Mouse (Mus musculus): Measurements from ENCODE around the gene Gm9837.

Gm9837 gene

DNA sequence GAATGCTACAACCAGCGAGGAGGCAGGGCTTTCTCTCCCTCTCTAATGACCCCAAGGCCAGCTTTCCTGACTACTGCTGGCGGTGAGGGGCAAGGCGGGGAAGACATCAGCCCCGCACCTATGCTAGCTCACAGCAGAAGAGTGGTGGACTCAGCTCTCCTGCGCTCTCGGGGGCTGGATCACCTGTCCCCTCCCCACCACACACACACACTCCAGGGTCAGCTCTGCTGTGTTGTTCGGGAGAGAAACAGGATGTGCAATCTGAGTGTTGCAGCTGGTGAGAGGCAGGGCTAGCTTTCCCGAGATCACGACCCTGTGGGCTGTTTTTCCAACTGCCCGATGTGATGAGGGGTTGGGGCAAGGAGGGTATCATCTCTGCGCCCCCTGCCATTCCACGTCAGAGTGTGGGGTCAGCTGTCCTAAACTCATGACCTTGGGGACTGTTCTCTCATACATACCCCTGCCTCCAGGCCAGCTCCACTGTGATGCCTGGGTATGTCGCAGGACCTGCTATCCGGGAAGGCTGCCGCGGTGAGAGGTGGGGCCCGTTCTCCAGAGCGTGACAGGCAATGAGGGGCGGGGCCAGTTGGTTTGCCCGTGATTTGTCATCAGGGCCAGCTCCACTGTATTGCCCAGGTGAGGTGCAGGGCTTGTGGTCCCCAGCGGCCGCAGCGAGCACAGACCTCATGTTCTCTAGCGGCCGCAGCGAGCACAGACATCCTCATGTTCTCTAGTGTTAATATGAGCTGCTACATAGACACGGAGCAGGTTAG lies 16.7 kb upstream of the Gm9837 start:
- no peak for DNase-seq (ENCODE audit: low read depth)

DNA sequence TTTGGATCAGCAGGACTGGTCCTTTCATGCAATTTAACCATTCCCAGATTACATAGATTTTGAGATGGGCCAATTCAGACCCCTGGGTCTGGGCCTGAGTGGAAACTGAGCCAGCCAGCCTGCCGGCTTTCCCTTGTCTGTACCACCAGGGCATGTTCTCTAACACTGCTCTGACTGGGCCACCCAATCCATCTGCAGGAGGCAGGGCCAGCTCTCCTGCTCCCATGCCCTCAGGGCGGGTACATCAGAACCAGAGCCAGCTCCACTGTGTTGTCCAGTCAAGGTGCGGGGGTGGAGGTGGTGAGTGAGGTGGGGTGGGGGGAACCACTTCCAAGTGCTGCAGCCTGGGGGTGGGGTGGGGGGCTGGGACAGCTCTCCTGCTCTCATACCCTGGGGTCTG lies 16.1 kb upstream of the Gm9837 start:
- no peak for DNase-seq (ENCODE audit: low read depth)

- DNase-seq (ENCODE audit: low read depth), result no peak
These were observed 15.4 kb upstream of the Gm9837 start for GRCm38 (mm10) chr11:53485719-53486118.

- no peak for DNase-seq (ENCODE audit: low read depth)
These were observed 13.0 kb upstream of the Gm9837 start for GRCm38 (mm10) chr11:53483159-53483891.

- no peak for DNase-seq (ENCODE audit: low read depth)
These were observed 10.9 kb upstream of the Gm9837 start for GRCm38 (mm10) chr11:53481088-53481730.

GRCm38 (mm10) chr11:53479783-53480301 lies 9.6 kb upstream of the Gm9837 start, which contains the start of the genes Gm9945 and Sowaha:
TSS of gene Gm9945 (plus strand) at chr11:53480166.
TSS of gene Sowaha (minus strand) at chr11:53480274.
- DNase-seq (ENCODE audit: low read depth), result no peak

- no peak for DNase-seq (ENCODE audit: low read depth)
These were observed 9.0 kb upstream of the Gm9837 start for GRCm38 (mm10) chr11:53479171-53479782.

DNA sequence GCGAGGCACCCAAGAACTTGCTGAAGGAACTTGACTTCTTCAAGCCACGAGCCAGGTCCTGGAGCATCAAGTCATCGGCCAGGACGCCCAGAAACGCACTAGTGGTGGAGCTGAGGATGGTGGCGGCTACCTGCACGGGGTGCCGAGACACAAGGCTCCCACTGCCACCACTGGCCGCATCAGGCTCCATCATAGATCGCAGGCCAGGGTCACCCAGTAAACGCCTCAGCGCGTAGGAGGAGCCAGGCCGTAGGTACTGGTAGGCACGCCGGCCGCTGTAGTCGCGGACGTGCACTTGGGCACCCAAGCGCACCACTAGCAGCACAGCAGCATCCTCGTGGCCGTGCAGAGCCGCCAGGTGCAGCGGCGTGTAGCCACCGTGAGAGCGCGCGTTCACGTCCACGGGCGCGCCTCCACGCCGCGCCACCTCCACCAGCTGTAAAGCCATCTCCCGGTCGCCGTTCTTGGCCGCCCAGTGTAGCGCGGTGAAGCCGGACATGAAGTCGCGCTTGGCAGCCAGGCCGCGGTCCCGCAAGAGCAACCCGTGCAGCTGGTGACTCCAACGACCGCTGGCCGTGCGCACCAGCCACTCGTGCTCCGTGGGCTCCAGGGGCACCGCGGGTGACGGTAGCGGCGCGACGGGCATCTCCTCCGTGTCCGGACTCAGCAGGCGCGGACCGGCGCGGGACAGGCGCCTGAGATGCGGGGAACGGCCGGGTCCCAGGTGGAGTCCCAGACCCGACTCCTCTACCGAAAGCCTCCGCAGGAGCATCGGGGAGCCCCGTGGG lies 8.3 kb upstream of the Gm9837 start:
- DNase-seq (ENCODE audit: low read depth), result no peak

DNA sequence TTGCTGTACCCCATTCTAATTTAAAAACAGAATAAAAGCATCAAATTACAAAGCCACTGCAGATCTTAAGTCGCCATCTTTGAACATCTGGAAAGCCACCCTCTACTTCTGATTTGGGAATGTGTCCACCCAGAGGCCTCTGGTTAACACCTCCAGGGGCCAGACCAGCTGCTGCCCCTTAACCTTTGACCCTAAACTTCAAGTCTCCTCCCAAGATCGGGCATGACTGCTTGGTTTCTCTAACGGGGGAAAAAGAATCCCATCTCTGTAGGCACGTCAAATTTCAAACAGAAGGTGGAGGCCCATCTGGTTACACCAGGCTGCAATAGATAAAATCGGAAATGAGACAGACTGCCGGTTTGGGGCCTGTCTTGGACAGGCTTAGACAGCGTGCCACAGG lies 7.6 kb upstream of the Gm9837 start:
- DNase-seq (ENCODE audit: low read depth), result no peak

DNA sequence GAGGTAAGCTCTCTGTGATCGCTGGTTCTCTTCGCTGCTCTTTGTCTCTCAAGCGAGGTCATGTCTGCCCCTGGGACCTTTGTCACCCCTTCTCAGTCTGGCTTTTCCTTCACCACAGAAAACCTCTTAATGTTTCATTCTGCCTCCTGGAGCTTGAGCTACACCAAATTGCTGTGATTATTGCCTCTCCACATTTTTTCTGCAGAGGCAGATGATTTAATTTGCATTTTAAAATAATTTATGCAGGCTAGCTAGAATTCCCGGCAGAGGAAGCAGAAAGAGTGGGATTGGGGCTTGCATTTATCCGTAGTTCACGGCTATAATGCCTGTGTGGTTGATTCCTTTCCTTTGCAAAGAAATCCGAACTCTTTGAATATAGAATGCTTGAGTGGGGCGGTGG lies 5.3 kb upstream of the Gm9837 start:
- DNase-seq (ENCODE audit: low read depth), result no peak

DNA sequence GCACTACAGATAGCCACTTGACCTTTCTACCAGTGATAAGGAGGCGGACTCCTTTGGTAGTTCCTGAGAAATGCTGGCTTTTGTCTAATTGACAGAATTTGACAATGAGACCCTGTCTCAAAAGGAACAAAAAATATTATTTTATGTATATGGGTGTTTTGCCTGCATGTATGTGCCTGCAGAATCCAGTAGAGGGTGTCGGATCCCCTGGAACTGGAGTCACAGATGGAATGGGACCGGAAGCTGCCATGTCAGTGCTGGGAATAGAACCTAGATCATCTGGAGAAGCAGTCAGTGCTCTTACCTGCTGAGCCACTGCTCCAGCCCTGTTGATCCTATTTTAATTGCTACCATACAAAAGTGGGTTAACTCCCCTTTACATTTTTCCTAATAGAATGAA lies 2.4 kb upstream of the Gm9837 start:
- DNase-seq (ENCODE audit: low read depth), result no peak

GRCm38 (mm10) chr11:53469294-53469967 lies 848 bp downstream of the Gm9837 start:
- no peak for DNase-seq (ENCODE audit: low read depth)

DNA sequence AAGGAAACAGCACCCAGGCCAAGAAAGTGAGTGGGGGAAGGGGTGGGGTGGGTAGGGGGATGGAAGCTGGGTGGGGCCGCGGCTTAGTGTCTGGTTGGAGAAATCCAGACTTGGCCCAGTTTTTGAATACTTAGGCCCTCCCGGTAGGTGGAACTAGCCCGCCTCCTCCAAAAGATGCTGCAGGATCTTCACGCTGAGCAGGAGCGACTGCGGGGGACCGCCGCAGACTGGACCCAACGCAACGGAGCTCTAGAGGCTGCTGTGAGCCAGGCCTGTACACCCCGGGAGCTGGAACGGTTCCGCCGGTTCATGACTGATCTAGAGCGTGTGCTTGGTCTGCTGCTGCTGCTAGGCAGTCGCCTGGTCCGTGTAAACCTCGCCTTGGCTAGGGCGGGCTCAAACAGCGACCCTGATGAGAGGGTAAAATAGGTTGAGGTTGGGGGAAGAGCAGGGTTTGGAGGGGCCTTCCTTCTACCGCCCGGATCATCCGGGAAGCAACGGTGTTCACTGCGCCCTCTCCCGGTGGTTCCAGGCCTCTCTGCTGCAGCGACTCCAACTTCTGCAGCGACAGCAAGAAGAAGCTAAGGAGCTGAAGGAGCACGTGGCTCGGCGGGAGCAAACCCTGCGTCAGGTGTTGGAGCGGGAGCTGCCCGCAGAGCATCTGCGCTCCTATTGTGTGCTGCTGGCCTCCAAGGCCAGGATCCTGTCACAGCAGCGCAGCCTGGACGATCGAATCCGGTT lies 3.9 kb downstream of the Gm9837 start:
- DNase-seq (ENCODE audit: low read depth), result no peak

- no peak for DNase-seq (ENCODE audit: low read depth)
These were observed 6.5 kb downstream of the Gm9837 start for GRCm38 (mm10) chr11:53463551-53464424.

DNA sequence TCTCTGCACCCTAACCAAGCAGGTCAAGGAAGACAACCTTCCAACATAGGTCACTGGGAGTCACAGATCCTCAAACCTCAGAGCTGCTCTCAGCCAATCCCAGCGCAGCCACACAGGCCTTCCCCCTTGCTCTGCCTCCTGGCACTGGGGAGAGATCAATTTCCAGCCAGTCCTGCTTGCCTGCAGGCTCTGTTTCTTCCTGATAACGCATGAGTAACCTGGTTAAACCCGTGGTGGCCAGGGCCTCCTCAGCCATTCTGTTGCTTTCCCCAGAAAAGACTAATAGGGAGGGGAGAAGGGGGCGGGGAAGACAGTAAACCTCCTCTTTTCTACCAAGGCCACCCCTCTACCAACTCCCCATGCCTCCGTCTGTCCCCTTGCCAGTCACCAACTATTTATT lies 8.6 kb downstream of the Gm9837 start:
- no peak for DNase-seq (ENCODE audit: low read depth)

GRCm38 (mm10) chr11:53460192-53460591 lies 10.1 kb downstream of the Gm9837 start:
- no peak for DNase-seq (ENCODE audit: low read depth)

- no peak for DNase-seq (ENCODE audit: low read depth)
These were observed 11.3 kb downstream of the Gm9837 start for GRCm38 (mm10) chr11:53458996-53459395.

GRCm38 (mm10) chr11:53457372-53457954 lies 12.8 kb downstream of the Gm9837 start:
- DNase-seq (ENCODE audit: low read depth), result no peak

Data from c-Kit-positive CD71-positive TER-119-negative erythroid progenitor cells, embryonic 14.5 days (primary cell).